27 mouse cellular contexts compared by ENCODE assay signal in genomic region chr10:100498309-100498708, GRCm38 (mm10). TPM values are rescaled to one million over a fixed set of nuclear protein-coding genes. Genes with fewer than 3 reads are reported as not detected.
DNase-seq lines count a peak whose midpoint lies in the region; ATAC-seq lines count a peak whose summit lies in the region.
"Had no signal": no experiment of that assay in that cellular context is flagged by ENCODE, and none has a peak within 500 bp of the region (broad histone marks: within the 10 kb centered on the region; RNA-seq: fewer than 3 reads in every experiment).

No protein-coding gene starts in this region.

- H3K9ac ChIP-seq in liver, embryonic 13.5 days: no peak overlapping the region
- H3K9ac ChIP-seq: embryonic facial prominence, embryonic 15.5 days; forebrain, embryonic 12.5 days; heart, embryonic 12.5 days; hindbrain, embryonic 12.5 days; neural tube, embryonic 12.5 days had no signal

- WGBS in liver, embryonic 13.5 days (ENCODE audit: insufficient replicate concordance): 10% methylated on average over 3 of the region's 3 CpGs

- H3K4me3 ChIP-seq in liver, embryonic 13.5 days (replicated peaks): no peak overlapping the region
- H3K4me3 ChIP-seq: embryonic facial prominence, embryonic 15.5 days; forebrain, embryonic 12.5 days; heart, embryonic 12.5 days; hindbrain, embryonic 12.5 days; megakaryocyte, embryonic 14.5 days; neural tube, embryonic 12.5 days had no signal

- H3K27me3 ChIP-seq in liver, embryonic 13.5 days: no peaks in the 10 kb centered on the region
- H3K27me3 ChIP-seq: CH12.LX; embryonic facial prominence, embryonic 15.5 days; forebrain, embryonic 12.5 days; heart, embryonic 12.5 days; hindbrain, embryonic 12.5 days; megakaryocyte, embryonic 14.5 days; neural tube, embryonic 12.5 days had no signal

- H3K4me1 ChIP-seq in liver, embryonic 13.5 days (replicated peaks): peaks cover 18% of the 10 kb centered on the region
- H3K4me1 ChIP-seq: embryonic facial prominence, embryonic 15.5 days; forebrain, embryonic 12.5 days; heart, embryonic 12.5 days; hindbrain, embryonic 12.5 days; megakaryocyte, embryonic 14.5 days; neural tube, embryonic 12.5 days had no signal

- peak overlapping the region; percentile 77 for H3K27ac ChIP-seq in liver, embryonic 13.5 days
- H3K27ac ChIP-seq: embryonic facial prominence, embryonic 15.5 days; forebrain, embryonic 12.5 days; hindbrain, embryonic 12.5 days; kidney, postnatal 0 days; neural tube, embryonic 12.5 days had no signal

- no peaks in the 10 kb centered on the region for H3K9me3 ChIP-seq in liver, embryonic 13.5 days (replicated peaks)
- H3K9me3 ChIP-seq: embryonic facial prominence, embryonic 15.5 days; forebrain, embryonic 12.5 days; heart, embryonic 12.5 days; hindbrain, embryonic 12.5 days; megakaryocyte, embryonic 14.5 days; neural tube, embryonic 12.5 days had no signal

- H3K4me2 ChIP-seq in liver, embryonic 13.5 days: peak overlapping the region; percentile 38
- H3K4me2 ChIP-seq: embryonic facial prominence, embryonic 15.5 days; forebrain, embryonic 12.5 days; heart, embryonic 12.5 days; hindbrain, embryonic 12.5 days; neural tube, embryonic 12.5 days had no signal

- DNase-seq in c-Kit-negative CD71-positive TER-119-positive erythroid progenitor cells, embryonic 14.5 days (ENCODE audit: low read depth, low spot score): peak; percentile 74
- DNase-seq in liver, embryonic 13.5 days: peak; percentile 80
- no peak for DNase-seq in layer of hippocampus, adult 9-11 months
- DNase-seq in lung, postnatal 14 days: no peak
- DNase-seq in heart, adult 9 months (ENCODE audit: low spot score in 2 of 2): no peak
- DNase-seq in gastrocnemius, postnatal 4 days (ENCODE audit: low spot score in 2 of 2): no peak
- DNase-seq: adrenal gland, adult 8-10 months; B cell, adult 2 months; cerebellum, adult 9-10 months; gastrocnemius, postnatal 36 days; heart, postnatal 10 days; kidney, adult 11 months; lung, adult 18-20 months; lung, postnatal 10 days; midbrain, embryonic 14.5 days; right cerebral cortex, postnatal 14 days had no signal

- H3K36me3 ChIP-seq in liver, embryonic 13.5 days: peaks cover 22% of the 10 kb centered on the region

- ATAC-seq in erythroblast, adult 5-6 weeks (replicated peaks; ENCODE audit: low FRiP score, poor library complexity, severe bottlenecking): peak; percentile 92
- peak; percentile 100 for ATAC-seq in liver, embryonic 13.5 days (ENCODE audit: low read depth)
- peak; percentile 98 for ATAC-seq in megakaryocyte progenitor cell, adult 5-6 weeks (replicated peaks; ENCODE audit: poor library complexity)
- ATAC-seq: activated CD4-positive, CD25-positive, alpha-beta regulatory T cell, adult 4 months had no signal

RNA-seq across cellular contexts. Expression of gene Cep290, which starts 11.0 kb away (rescaled TPM):
- 8.8 and 15.5 TPM in 2 replicates for total RNA-seq in erythroblast, adult 5-6 weeks (2015; ENCODE audit: low replicate concordance)
- total RNA-seq in erythroblast, adult 5-6 weeks (2017; ENCODE audit: low replicate concordance): 22.6 and 63.6 TPM in 2 replicates
- 3.5 and 4.2 TPM in 2 replicates for polyA plus RNA-seq in liver, embryonic 13.5 days (2015; fragmentation: Nextera tagmentation; extraction: Ambion mirVana)
- 9.3 and 19.4 TPM in 2 replicates for total RNA-seq in megakaryocyte progenitor cell, adult 5-6 weeks (2015)
- total RNA-seq in megakaryocyte progenitor cell, adult 5-6 weeks (2017): 9.3 and 13.5 TPM in 2 replicates
- 1 to 10 TPM; 4.6 to 5.3 TPM for total RNA-seq in gastrocnemius, postnatal 4 days (2021)

RNA-seq across cellular contexts. Expression of gene Tmtc3, which starts 11.2 kb away (rescaled TPM):
- 7.3 and 10.2 TPM in 2 replicates for total RNA-seq in erythroblast, adult 5-6 weeks (2015; ENCODE audit: low replicate concordance)
- 3.6 and 4.0 TPM in 2 replicates for total RNA-seq in erythroblast, adult 5-6 weeks (2017; ENCODE audit: low replicate concordance)
- polyA plus RNA-seq in liver, embryonic 13.5 days (2015; fragmentation: Nextera tagmentation; extraction: Ambion mirVana): 6.0 and 7.5 TPM in 2 replicates
- 22.8 and 26.0 TPM in 2 replicates for total RNA-seq in megakaryocyte progenitor cell, adult 5-6 weeks (2015)
- total RNA-seq in megakaryocyte progenitor cell, adult 5-6 weeks (2017): 4.8 and 6.6 TPM in 2 replicates
- total RNA-seq in gastrocnemius, postnatal 4 days (2021): 10 to 100 TPM; 15.1 to 16.7 TPM
- total RNA-seq: CH12.LX had no signal

Comparison
In these comparisons a context has a peak if more than half of its experiments do, and no peak if none do; other contexts are left out.
1. DNase-seq: peak in c-Kit-negative CD71-positive TER-119-positive erythroid progenitor cells, embryonic 14.5 days (single experiment) and liver, embryonic 13.5 days (single experiment); none in layer of hippocampus, adult 9-11 months (single experiment), lung, postnatal 14 days (single experiment), heart, adult 9 months (0 of 2) and gastrocnemius, postnatal 4 days (0 of 2).
2. Peak in every context shown above with its lines, with median percentiles within 50 percentile points of each other: ATAC-seq.